Mouse (Mus musculus): ENCODE results near the gene Slc4a4.

GRCm38 (mm10) chr5:89277049-89277448 lies 390.4 kb downstream of the Slc4a4 start:
- TF ChIP-seq CTCF (IDR thresholded peaks at IDR 0.05; ENCODE audit: borderline replicate concordance, extremely low read depth, insufficient read depth, insufficient read length): no peak
- no peak for TF ChIP-seq POLR2A (IDR thresholded peaks at IDR 0.05; ENCODE audit: borderline replicate concordance, extremely low read depth, insufficient read depth, insufficient read length, poor library complexity, severe bottlenecking)
